Mouse (Mus musculus): ENCODE measurements around the gene Guca2a. TPM values are rescaled to one million over a fixed set of nuclear protein-coding genes. Genes with fewer than 3 reads are reported as not detected.

Guca2a gene
- 1 to 10 TPM in 1 of 2 experiments, under 1 TPM in 1; 0.92 to 1.3 TPM for total RNA-seq (2023)

DNA sequence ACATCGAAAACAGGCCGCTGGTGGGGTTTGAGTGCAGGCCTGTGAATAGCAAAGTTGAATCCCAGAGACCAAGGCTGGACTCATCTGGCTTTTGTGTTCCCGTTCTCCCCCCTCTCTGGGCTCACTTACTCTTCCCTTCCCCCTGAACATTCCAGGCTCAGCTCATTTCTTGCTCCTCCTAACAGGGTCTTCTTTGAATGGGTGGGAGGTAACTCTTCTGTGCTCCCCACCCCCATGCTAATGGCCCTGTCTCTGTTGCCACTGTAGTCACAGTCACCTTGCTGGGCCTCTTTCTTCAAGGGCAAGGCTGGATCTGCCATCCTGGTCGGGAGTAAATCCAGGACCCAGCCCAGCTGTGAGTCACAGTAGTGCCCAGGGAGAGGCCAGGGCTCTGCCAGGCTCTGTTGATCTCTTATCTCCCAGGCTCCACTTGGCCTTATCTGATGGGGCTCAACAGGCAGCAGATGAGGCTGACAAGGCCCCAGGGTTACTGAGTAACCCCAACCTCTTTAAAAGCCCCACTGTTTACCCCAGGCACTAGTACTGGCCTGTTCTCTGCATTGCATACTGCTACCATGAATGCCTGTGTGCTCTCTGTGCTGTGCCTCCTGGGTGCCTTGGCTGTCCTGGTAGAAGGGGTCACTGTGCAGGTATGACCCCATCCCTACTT, at the start of gene Guca2a:
Gene Guca2a (plus strand): TSS at position 529 of the 670 bp plus-strand sequence.

DNA sequence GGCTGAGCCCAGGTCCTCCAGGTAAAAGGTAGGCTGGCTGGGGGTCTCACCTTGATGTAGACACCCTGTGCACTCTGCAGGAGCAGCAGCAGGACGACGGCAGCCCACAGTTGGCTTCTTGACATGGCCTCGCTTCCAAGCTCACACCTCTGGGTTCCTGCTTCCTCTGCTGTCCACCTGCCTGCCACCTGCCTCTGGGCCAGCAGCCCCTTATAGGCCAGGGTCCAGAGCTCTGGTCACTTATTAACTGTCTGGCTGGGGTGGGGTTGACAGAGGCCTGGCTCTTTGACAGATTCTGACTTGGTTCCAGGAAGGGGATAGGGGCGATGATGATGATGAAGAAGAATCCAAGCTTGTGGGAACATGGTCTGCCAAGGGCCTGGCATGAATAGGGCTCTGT, 21.2 kb downstream of the Guca2a start, which contains the start of gene Guca2b:
Gene Guca2b (minus strand): TSS at position 224 of the 400 bp plus-strand sequence.

Other genes with a start within 250 kb of the Guca2a start
- not detected for gene Ccdc30, start 222.2 kb upstream of the Guca2a start, total RNA-seq (2023)
- 1 to 10 TPM; 2.7 to 4.2 TPM for gene Ppcs, start 215.3 kb upstream of the Guca2a start, total RNA-seq (2023)
- gene Zmynd12, start 214.9 kb upstream of the Guca2a start, total RNA-seq (2023), result not detected
- not detected for gene Rimkla, start 145.1 kb upstream of the Guca2a start, total RNA-seq (2023)
- gene Foxj3, start 100.7 kb upstream of the Guca2a start, total RNA-seq (2023), result 10 to 100 TPM; 49.9 to 52.6 TPM
- gene Frg2f1, start 98.2 kb upstream of the Guca2a start, total RNA-seq (2023), result 1 to 10 TPM; 4.6 to 5.1 TPM
- gene Guca2b, start 21.2 kb downstream of the Guca2a start, total RNA-seq (2023), result not detected
- gene Hivep3, start 96.1 kb downstream of the Guca2a start, total RNA-seq (2023), result 10 to 100 TPM; 22.1 to 25.1 TPM

Data from monocyte, adult 59 days (primary cell).